Comparison of ENCODE assay signal across 14 mouse cellular contexts in genomic region chr10:110994761-110995160, GRCm38 (mm10).
"Had no signal": no experiment of that assay in that cellular context is flagged by ENCODE, and none has a peak within 500 bp of the region (broad histone marks: within the 10 kb centered on the region; RNA-seq: fewer than 3 reads in every experiment).

No protein-coding gene starts in this region.

- H3K4me2 ChIP-seq: kidney, embryonic 15.5 days; limb, embryonic 13.5 days; neural tube, embryonic 12.5 days; stomach, embryonic 15.5 days had no signal

- H3K9me3 ChIP-seq: kidney, embryonic 15.5 days; limb, embryonic 13.5 days; neural tube, embryonic 12.5 days; stomach, embryonic 15.5 days had no signal

- H3K36me3 ChIP-seq: kidney, embryonic 15.5 days; limb, embryonic 13.5 days; neural tube, embryonic 12.5 days; stomach, embryonic 15.5 days had no signal

- H3K27me3 ChIP-seq: kidney, embryonic 15.5 days; limb, embryonic 13.5 days; neural tube, embryonic 12.5 days; stomach, embryonic 15.5 days had no signal

- H3K27ac ChIP-seq: kidney, embryonic 15.5 days; layer of hippocampus, adult 2 months; limb, embryonic 13.5 days; liver, embryonic 14.5 days; neural tube, embryonic 12.5 days; stomach, embryonic 15.5 days had no signal

- DNase-seq: kidney, postnatal 4 days; left cerebral cortex, postnatal 4 days; lung, adult 18-20 months; midbrain, embryonic 14.5 days; right cerebral cortex, postnatal 14 days; thymus, adult 2 months; thymus, postnatal 25 days had no signal

- ATAC-seq: intestine, postnatal 0 days had no signal

- H3K9ac ChIP-seq: kidney, embryonic 15.5 days; limb, embryonic 13.5 days; liver, embryonic 14.5 days; neural tube, embryonic 12.5 days; stomach, embryonic 15.5 days had no signal

- H3K4me3 ChIP-seq: kidney, embryonic 15.5 days; layer of hippocampus, adult 2 months; limb, embryonic 13.5 days; neural tube, embryonic 12.5 days; stomach, embryonic 15.5 days had no signal

- H3K4me1 ChIP-seq: stomach, embryonic 15.5 days had no signal
